Mouse (Mus musculus) skeletal muscle tissue, adult 2 months (tissue): Measurements from ENCODE around the gene Ube4b.

ENCODE experiments used
- DNase-seq: peaks from one replicate; pipeline ENCODE4 v3.0.0-alpha.2; 2012; ENCODE audit warnings: low read depth, low spot score

The Ube4b gene

DNA sequence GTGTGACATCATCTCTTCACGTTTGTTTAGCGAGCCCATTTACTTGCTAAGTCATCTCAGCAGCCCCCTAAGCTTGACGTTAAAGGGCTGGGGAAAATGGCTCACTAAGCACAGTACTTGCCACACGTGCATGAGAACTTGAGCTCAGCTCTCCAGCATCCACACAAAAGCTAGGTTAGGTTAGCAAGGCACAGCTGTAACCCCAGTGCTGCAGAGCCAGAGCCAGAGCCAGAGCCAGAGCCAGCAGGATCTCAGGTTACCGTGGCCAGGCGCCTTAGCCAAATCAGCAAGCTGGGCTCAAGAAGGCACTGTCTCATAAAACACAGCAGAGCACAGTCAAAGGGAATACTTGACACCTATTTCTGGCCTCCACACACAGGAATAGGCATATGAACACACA is 31.0 kb downstream of the Ube4b start:
- DNase-seq = peak; percentile 84

DNA sequence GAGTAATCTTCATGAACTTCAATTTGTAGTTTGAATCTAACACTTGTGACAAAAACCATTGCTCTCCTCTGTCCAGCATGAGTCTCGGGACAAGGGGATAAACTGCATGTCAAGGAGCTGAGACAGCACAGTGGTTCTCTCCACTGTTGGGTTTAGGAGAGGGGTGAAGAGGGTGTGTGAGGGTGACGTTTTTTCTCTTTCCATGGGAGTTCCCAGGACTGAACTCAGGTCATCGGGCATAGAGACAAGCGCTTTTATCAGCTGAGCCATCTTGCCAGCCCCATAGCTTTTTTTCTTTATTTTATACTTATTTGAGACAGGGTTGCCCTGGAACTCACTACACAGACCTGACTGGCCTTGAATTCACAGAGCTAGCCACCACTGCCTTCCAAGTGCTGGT is 32.3 kb downstream of the Ube4b start:
- no peak for DNase-seq

DNA sequence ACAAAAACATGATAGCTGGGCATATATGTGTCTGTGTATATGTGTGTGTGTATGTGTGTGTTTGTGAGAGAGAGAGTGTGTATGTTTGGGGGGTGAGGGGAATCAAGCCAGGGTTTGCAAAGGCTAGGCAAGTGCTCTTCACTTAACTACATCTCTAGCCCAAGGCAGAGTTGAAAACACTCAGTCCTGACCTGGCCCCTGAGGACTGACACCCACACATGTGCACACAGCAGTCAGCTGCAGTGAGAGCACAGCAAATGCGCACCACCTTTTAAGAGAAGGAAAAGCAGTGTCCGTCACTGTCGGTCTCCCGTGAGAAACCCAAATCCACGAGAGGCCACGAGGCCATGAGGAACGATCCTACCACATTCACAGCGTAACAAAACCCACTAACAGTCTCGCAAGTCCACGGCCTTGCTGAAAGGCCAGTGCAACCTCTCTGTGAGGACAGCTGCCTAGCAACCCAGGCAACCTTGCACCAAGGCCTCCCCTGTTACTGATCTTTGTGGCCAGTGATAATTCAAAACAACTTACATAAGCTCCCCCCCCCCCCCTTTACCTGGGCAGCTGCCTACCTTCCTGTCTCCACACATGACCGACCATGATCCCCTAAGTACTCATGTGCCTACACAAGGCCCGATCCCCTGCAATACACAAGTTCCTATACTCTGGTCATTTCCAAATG is 33.1 kb downstream of the Ube4b start:
- DNase-seq = peak; percentile 64

DNA sequence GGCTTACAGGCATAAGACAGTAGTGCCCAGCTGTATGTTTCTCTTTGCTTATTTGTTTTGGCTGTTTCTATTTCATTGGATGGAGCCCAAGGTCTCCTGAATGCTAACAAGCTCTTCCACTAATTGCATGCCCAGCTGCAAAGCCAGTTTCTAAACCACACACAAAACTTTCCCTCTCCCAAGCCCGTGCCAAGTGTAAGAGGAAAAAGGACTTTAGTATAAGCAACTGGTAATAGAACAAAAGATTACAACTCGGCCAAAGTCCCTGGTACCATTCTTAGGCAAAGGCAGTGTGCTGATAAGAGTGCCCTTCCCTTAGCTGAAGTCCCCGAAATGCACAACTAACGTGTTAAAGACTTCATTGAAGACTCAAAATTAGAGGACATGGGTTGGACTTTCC is 34.2 kb downstream of the Ube4b start:
- DNase-seq = no peak

DNA sequence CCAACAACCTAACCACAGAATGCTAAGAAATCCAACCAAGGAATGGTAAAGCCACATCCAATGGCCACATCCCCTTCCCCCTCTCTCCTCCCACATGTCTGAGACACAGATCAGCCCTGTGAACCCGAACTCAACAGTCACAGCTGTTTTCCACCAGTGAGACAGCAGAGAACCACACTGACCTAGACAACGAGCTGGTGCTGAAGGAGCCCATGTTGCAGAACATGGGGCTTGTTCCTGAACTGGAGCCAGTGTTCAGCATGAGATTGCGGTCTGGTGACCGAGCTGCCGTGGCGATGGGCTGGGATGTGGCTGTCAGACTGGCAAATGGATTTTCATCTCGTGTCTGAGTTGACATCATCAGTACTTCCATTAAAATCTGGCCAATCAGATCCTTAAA is 45.5 kb downstream of the Ube4b start:
- no peak for DNase-seq

DNA sequence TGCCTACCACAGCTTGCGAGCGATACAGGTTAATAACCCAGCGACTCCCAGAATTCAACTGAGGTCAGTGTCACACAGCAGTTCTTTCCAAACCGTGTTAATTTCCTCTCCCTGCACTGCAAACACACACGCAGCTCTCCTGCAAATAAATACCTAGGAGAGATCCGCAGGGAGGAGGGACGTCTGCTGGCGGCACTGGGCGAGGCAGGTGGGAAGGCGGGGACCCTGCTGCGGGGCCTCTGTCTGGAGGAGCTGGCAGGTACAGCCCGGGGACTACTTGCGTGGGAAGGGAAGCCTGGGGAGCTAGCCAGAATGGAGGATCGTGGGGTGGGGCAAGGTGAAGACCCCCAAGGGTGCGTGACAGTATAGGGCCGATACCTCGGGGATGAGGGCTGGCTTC is 46.7 kb downstream of the Ube4b start:
- DNase-seq = no peak

DNA sequence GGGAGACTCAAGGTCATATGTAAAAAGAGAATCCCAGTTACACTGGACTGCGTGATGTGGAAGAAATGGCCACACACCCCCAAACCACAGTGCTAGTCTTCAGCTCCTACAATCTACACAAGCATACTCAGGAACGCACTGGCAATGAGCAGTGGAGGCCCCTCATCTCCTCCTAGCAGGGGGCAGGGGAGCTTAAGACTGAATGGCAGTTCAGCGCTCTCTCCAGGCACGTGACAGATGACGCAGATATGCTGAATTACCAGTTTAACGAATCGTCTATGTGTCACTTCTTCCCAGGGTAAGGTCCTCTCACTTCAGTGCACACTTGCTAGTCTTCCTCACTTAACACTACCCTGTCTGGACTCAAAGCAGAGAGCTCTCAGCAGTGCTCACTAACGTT is 47.7 kb downstream of the Ube4b start:
- no peak for DNase-seq

DNA sequence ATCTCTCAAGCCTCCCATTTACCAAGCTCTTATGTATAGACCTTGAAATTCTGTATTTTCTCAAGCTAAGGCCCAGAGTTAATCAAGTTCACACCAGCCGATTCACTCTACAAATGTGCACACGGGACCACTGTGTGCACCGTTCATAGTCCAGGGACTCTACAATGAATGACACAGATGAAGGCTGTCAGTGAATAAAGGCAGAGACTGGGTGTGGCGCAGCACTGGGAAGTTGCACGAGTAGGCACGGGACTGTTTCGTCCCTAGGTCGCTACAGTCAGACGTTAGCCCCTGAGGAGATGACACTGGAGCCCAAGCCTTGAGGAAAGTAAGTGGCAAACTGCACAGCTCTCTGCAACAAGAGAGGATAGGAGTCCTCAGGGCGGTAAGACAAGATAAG is 50.5 kb downstream of the Ube4b start:
- no peak for DNase-seq

DNA sequence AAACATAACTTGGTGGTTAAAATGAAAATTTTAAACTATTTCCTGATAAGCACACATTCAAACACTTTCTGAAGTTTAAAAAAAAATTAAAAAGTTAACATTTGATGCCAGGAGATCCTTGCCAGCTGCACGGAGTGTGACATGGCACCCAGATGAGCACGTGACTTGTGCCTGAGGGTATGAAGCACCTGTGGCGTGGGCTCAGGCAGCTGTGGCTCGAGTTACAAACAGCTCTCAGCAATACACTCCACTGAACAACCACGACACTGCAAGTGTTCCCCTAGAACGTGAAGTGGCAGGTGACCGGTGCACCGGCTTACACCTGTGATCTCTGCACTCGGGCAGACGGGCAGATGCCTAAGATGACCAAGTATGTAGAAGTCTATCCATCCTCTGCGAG is 51.9 kb downstream of the Ube4b start:
- DNase-seq = no peak

DNA sequence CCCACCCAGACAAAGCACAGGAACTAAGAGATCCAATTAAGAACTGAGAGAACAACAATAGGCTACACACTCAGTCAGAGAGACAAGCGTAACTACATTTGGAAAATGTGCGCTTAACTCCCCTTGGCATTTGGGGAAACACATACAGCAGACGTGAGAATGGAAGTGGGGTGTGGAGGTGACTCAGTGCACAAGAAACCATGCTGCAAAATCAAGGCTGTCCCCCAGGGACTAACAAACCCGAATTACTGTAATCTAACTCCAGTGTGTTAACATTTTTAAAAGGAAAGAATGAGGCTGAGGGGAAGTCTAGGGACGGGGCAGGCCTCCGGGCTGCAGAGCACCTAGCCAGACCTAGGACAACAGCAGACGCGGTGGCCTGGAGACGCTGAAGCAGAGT is 52.6 kb downstream of the Ube4b start:
- DNase-seq = no peak

DNA sequence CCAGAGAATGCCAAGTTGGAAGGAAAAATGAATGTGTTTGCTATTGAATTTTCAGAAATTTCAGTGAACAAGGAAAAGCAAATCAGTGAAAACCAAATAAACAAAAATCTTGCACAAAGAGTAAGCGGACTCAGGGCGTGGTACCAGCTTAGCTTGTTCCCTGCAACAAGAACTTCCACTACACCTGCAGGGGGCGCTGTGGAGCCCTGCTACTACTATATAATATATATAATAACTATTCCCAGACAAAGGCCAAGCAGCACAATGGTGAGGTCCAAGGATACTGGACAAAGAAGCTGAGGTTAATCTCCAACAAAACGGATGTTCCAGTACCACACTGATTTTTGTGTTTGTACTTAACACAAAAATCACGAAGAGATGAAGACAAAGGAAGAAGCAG is 53.1 kb downstream of the Ube4b start:
- no peak for DNase-seq

DNA sequence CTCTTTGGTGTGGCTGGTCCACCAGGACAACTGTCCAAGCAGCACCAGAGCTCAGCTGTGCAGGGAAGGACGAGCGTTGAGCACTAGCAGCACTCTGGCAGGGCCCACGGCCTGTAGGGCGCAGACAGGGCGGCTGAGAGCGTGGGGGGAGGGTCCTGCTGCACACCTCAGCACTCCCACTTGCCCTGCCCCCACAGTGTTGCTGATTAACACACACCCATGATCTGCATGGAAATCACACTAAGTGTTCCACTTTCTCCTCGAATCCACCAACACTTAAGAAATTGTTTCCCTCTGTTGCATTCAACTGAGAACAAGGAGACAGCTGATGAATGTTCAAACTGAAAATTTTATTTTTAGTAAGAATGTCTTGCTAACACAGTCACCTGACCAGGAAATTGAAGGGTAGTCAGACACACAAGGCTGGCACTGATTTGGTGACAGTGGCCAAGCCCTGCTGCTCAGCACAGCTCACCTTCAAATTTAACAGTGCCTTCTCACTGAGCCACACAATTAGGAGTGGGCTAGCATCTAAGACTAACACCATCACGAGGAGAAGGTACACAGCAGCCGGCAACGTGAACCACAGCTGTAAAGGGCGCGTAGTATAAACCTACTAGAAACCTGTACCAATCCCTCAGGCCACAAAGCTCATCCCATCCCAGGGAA is 60.7 kb downstream of the Ube4b start:
- no peak for DNase-seq

DNA sequence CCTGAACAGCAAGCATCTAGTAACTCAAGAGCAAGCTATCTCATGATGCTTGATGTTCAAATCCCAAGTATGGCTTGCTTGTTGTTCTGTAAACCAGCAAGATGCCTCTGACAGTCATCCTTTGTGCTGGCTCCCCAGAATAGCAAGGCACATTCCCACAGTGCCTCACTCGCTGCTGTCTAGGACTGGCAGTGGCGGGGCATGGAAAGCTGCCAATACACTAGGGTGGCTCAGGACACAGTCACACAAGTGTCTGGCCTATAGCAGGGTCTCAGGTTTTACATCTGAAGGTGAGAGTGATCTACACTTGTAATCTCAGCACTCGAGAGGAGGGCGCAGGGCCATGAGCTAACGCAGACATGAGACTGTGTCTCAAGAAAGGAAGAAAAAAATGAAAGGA is 61.7 kb downstream of the Ube4b start:
- peak; percentile 73 for DNase-seq

DNA sequence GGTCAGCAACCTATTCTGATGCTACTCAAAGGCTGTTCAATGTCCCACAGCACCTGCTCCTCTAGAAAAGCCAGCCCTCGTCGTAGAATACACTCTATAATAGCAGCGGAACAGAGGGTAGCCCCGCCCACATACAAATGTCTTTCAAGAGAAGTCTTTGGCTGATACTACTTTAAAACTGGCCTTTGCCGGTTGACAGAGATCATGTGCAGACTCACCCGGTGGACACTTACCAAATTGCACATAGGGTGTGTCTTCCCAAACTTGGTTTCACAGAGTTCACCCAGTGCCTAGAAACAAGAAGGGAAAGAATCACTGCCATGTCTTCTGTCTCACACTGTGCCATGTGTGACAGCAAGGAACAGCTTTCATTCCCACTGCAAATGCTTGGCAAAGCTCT is 65.5 kb downstream of the Ube4b start:
- no peak for DNase-seq

DNA sequence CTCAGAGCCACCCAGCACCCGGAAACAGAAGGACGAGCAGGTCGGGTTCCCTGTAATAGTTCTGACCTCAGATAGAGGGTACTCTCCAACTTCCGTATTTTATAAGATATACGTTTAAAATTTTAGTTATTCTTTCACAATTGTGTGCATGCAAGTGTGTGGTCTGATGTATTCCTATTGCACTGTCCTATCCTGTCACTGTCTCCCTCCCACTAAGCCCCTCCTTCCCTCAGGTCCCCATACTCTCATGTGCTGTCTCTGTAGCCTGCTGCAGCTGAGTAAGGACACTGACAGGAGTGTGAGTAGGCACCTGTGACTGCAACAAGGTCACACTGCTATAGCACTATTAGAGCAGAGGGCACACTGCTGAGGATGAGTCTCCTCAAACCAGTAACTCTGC is 65.9 kb downstream of the Ube4b start:
- no peak for DNase-seq

DNA sequence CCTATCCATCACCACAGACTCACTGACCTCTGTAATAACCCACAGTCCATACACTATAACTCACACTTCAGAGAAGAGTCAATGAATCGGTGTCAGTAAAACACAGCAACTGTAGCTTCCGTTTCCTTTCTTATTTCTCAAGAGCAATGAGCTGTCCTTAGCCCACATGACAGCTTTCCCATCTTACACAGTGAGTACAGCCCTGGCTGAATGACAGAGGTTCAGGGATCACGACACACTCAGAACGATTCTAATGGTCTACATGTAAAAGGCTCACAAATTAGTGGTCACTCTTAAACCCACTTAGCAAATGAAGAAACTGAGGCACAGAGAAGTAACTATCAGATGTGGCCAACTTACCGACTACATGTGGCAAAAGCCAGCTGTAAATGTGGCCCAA is 68.6 kb downstream of the Ube4b start:
- no peak for DNase-seq

DNA sequence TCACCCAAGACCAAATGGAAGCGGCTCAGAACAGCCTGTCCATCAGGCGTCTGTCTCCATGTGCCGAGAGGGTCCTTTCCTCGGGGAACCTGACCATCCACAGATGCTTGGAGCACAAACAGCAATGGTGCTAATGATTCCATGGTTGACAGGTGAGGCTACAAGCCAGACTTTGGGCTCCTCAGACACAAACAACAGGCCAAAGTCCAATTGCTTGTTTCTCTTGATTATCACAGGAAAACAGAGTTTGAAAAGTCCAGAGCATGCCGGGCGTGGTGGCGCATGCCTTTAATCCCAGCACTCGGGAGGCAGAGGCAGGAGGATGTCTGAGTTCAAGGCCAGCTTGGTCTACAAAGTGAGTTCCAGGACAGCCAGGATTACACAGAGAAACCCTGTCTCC is 71.9 kb downstream of the Ube4b start:
- no peak for DNase-seq

DNA sequence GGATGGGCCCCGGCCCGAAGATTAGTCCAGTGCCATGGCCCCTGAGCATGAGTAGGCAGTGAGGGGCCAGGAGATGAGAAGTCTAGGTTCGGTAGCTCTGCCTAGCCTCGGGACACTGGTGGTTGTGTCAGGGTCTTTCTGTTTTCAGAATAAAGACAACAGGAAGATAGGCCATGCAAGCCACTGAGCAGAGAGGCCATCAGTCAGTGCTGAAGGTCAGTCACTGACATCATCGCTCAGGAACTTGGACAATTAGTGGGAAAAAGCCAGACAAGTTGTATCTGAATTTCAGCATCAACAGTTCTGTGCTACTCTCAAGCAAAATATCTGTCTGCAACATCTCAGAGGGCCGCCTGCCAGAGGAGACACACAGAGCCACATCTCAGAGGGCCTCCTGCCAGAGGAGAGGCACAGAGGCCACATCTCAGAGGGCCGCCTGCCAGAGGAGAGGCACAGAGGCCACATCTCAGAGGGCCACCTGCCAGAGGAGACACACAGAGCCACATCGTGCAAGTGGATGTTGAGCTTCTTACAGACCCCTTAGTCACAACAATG is 74.9 kb downstream of the Ube4b start:
- no peak for DNase-seq

DNA sequence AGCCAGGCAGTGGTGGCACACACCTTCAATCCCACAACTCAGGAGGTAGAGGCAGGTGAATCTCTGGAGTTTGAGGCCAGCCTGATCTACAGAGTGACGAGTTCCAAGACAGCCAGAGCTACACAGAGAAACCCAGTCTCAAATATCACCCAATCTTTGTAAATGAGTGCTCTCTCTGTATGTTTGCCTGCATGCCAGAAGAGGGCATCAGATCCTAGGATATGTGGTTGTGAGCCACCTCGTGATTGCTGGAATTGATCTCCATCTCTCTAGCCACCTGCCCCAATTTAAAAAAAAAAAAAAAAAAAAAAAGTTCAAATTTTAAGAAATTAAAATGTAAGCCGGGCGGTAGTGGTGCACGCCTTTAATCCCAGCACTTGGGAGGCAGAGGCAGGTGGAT is 77.6 kb downstream of the Ube4b start:
- no peak for DNase-seq

DNA sequence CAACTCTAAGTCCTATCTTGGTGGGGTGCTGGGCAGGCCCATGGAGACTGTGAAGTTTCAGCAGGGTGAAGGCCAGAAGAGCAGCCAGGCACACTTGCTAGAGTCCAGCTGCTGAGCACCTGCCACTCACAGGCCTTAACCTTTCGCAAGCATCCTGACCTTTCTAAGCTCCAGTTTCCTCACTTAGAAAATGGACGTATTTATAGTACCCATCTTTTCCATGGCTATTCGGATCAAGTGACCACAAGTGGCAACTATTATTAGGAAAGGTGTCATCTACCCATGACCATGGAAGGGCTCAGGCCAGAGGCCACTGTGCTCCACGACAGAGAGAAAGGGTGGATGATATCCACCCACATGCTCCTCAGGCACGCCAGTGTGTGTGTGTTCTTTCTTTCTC is 80.7 kb downstream of the Ube4b start:
- DNase-seq = peak; percentile 93

DNA sequence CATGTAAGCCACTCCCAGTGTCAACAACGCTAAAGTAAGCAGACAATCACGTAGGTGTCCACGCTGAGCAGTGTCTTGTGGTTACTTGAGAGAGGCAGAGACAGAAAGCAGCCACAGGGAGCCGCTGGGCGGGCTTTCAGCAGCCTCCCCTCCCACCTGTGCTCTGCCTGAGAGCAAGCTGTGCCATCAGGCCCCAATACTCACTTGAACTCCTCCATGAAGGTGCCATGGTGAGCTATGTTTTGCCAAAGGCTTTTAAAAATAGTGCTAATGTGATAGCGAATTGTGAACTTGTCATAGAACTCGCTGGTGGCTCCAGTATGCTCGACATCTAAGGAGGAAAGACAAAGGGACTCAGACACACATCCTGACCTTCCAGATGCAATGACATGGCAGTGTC is 82.2 kb downstream of the Ube4b start:
- DNase-seq = no peak

DNA sequence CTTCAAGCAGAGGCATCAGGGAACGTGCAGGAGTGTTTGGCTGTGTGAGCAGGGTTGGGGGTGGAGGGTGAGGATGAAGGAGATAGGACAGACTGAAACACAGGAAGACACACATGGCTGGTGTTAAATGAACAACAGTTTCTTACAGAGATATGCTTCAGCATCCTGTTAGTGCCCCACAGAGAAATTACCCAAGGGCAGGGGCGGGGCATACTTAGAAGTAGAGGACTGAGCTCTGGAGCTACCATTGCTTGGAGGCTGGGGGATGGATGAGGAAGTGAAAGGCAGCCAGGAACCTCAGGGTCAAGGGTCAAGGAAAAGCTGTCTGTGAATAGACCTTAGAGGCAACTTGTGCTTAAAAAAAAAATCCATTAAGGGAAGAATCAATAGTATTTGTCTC is 85.9 kb downstream of the Ube4b start:
- no peak for DNase-seq

DNA sequence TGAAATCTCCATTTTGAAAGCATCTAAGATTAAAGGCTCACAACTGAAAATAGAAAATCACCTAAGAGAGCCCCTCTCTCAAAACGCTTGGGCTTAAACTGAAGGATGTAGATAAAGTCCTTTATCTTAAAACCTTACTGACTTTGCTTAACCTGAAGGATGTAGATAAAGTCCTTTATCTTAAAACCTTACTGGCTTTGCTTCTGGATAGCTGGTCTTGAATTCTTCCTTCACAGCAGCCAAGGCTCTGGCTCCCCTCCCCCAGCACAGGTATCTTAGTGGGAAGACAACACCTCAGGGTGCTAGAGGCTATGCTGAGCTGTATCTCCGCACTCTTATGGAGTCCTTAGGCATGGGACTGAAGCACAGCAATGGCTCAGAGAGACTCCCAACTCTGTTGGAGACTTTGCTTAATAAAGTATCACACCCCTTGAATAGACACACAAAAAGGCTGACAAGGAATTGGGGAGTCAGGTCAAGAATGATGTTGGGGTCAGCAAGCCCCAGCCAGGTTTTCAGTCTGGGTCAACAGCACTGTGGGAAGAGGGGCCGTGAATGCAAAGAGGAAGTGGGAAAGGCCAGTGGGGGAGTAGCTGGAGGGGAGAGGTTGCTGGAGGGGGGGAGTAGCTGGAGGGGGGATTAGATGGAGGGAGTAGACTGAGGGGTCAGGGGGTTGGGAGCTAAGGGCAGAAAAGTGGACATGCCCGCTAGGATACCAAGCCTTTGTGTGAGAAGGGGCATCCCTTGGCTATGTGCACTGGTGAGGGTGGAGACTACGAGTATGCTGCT is 86.9 kb downstream of the Ube4b start:
- DNase-seq = no peak
